In genomic region chr12:77238531-77239389, GRCm38 (mm10) we compare ENCODE assay signal across 8 mouse cellular contexts. TPM values are rescaled to one million over a fixed set of nuclear protein-coding genes. Genes with fewer than 3 reads are reported as not detected.
DNase-seq lines count a peak whose midpoint lies in the region; ATAC-seq and TF ChIP-seq lines count a peak whose summit lies in the region.

No protein-coding gene starts in this region.

- TF ChIP-seq POLR2A in bone marrow macrophage, adult 2 months (IDR thresholded peaks at IDR 0.05; ENCODE audit: borderline replicate concordance, low read depth, low read length), result no peak
- peak; percentile 81; the same call in 1 of the 2 replicates for TF ChIP-seq POLR2A in limb, embryonic 14.5 days (IDR thresholded peaks at IDR 0.05; ENCODE audit: borderline replicate concordance, extremely low read depth, insufficient read depth, insufficient read length)
- peak; percentile 72 for TF ChIP-seq POLR2A in spleen, adult 2 months (IDR thresholded peaks at IDR 0.05; ENCODE audit: low read depth, low read length)

- H3K27ac ChIP-seq in bone marrow macrophage, adult 2 months (ENCODE audit: insufficient read depth, low read depth, low read length), result peak overlapping the region; percentile 45
- peak overlapping the region; percentile 94 for H3K27ac ChIP-seq in embryonic facial prominence, embryonic 15.5 days (replicated peaks)
- H3K27ac ChIP-seq in heart, embryonic 10.5 days, result peak overlapping the region; percentile 95
- H3K27ac ChIP-seq in kidney, embryonic 14.5 days (ENCODE audit: low read depth, low read length), result peak overlapping the region; percentile 80
- peak overlapping the region; percentile 91 for H3K27ac ChIP-seq in limb, embryonic 14.5 days (replicated peaks; ENCODE audit: low read depth, low read length)
- peak overlapping the region; percentile 98 for H3K27ac ChIP-seq in midbrain, embryonic 16.5 days (ENCODE audit: low read length)
- peak overlapping the region; percentile 79 for H3K27ac ChIP-seq in spleen, adult 2 months (ENCODE audit: insufficient read depth, low read length)

- 2% methylated on average over 100 of the region's 120 CpGs for WGBS in embryonic facial prominence, embryonic 15.5 days
- under 1% methylated on average over 115 of the region's 120 CpGs for WGBS in heart, embryonic 10.5 days
- under 1% methylated on average over 83 of the region's 120 CpGs for WGBS in kidney, embryonic 14.5 days
- WGBS in limb, embryonic 14.5 days, result under 1% methylated on average over 56 of the region's 120 CpGs
- WGBS in midbrain, embryonic 16.5 days, result under 1% methylated on average over 84 of the region's 120 CpGs
- WGBS in spleen, adult 2 months, result 2% methylated on average over 88 of the region's 120 CpGs

- H3K9me3 ChIP-seq in embryonic facial prominence, embryonic 15.5 days (replicated peaks), result no peaks in the 10 kb centered on the region
- no peaks in the 10 kb centered on the region for H3K9me3 ChIP-seq in heart, embryonic 10.5 days
- H3K9me3 ChIP-seq in kidney, embryonic 14.5 days (ENCODE audit: control insufficient read depth, low read length), result no peaks in the 10 kb centered on the region
- no peaks in the 10 kb centered on the region for H3K9me3 ChIP-seq in limb, embryonic 14.5 days (ENCODE audit: control insufficient read depth, low read length)
- H3K9me3 ChIP-seq in midbrain, embryonic 16.5 days (replicated peaks; ENCODE audit: control insufficient read depth, low read length, poor library complexity, severe bottlenecking), result no peaks in the 10 kb centered on the region

- ATAC-seq in embryonic facial prominence, embryonic 15.5 days (ENCODE audit: insufficient number of reproducible peaks, low FRiP score, low TSS enrichment, low read depth), result peak; percentile 97
- peak; percentile 98 for ATAC-seq in kidney, embryonic 14.5 days (ENCODE audit: low FRiP score, low TSS enrichment)
- peak; percentile 95 for ATAC-seq in limb, embryonic 14.5 days (ENCODE audit: low FRiP score, low read depth)
- peak; percentile 98 for ATAC-seq in midbrain, embryonic 16.5 days

- no peaks in the 10 kb centered on the region for H3K4me1 ChIP-seq in bone marrow macrophage, adult 2 months (ENCODE audit: control insufficient read depth, insufficient read depth, low read length)
- H3K4me1 ChIP-seq in embryonic facial prominence, embryonic 15.5 days, result peaks cover 10% of the 10 kb centered on the region
- no peaks in the 10 kb centered on the region for H3K4me1 ChIP-seq in heart, embryonic 10.5 days
- H3K4me1 ChIP-seq in kidney, embryonic 14.5 days (ENCODE audit: control insufficient read depth, insufficient read depth, low read length), result 0 out of 2 replicates have a peak, but pooled peaks cover 4% of the 10 kb centered on the region
- H3K4me1 ChIP-seq in limb, embryonic 14.5 days (ENCODE audit: control insufficient read depth, insufficient read depth, low read length), result peaks cover 5% of the 10 kb centered on the region
- peaks cover 9% of the 10 kb centered on the region for H3K4me1 ChIP-seq in midbrain, embryonic 16.5 days (ENCODE audit: control insufficient read depth, insufficient read depth, low read length)
- H3K4me1 ChIP-seq in spleen, adult 2 months (ENCODE audit: control insufficient read depth, insufficient read depth, insufficient read length), result peaks cover 3% of the 10 kb centered on the region; the same call in 1 of the 2 replicates

- DNase-seq in B cell, adult 2 months, result peak; percentile 83 to 87
- DNase-seq in heart, embryonic 10.5 days (ENCODE audit: low spot score), result peak; percentile 92
- peak; percentile 93 for DNase-seq in limb, embryonic 14.5 days (ENCODE audit: low spot score)
- peak; percentile 73 to 86 for DNase-seq in spleen, adult 2 months (ENCODE audit: low read depth in 1 of 2, low spot score in 2 of 2)

- no peak for TF ChIP-seq CTCF in bone marrow macrophage, adult 2 months (IDR thresholded peaks at IDR 0.05; ENCODE audit: low read depth, low read length)
- peak; percentile 15; the same call in 1 of the 2 replicates for TF ChIP-seq CTCF in spleen, adult 2 months (IDR thresholded peaks at IDR 0.05; ENCODE audit: extremely low read depth, insufficient read depth, insufficient read length, insufficient replicate concordance)

- no peaks in the 10 kb centered on the region for H3K36me3 ChIP-seq in embryonic facial prominence, embryonic 15.5 days
- no peaks in the 10 kb centered on the region for H3K36me3 ChIP-seq in heart, embryonic 10.5 days
- H3K36me3 ChIP-seq in kidney, embryonic 14.5 days (ENCODE audit: control insufficient read depth, insufficient read depth, low read length), result no peaks in the 10 kb centered on the region
- H3K36me3 ChIP-seq in limb, embryonic 14.5 days (ENCODE audit: control insufficient read depth, insufficient read depth, low read length), result no peaks in the 10 kb centered on the region
- no peaks in the 10 kb centered on the region for H3K36me3 ChIP-seq in midbrain, embryonic 16.5 days (ENCODE audit: control insufficient read depth, insufficient read depth, low read length)
- no peaks in the 10 kb centered on the region for H3K36me3 ChIP-seq in spleen, adult 2 months (ENCODE audit: control insufficient read depth, insufficient read depth, low read length)

- peak overlapping the region; percentile 93 for H3K4me2 ChIP-seq in embryonic facial prominence, embryonic 15.5 days (replicated peaks)
- H3K4me2 ChIP-seq in kidney, embryonic 14.5 days (replicated peaks; ENCODE audit: low read depth, low read length), result peak overlapping the region; percentile 83
- H3K4me2 ChIP-seq in limb, embryonic 14.5 days (replicated peaks; ENCODE audit: low read depth, low read length, severe bottlenecking), result peak overlapping the region; percentile 76
- H3K4me2 ChIP-seq in midbrain, embryonic 16.5 days (ENCODE audit: low read length), result peak overlapping the region; percentile 64

- no peaks in the 10 kb centered on the region for H3K27me3 ChIP-seq in embryonic facial prominence, embryonic 15.5 days
- no peaks in the 10 kb centered on the region for H3K27me3 ChIP-seq in heart, embryonic 10.5 days (ENCODE audit: insufficient read depth, poor library complexity, severe bottlenecking)
- H3K27me3 ChIP-seq in kidney, embryonic 14.5 days (ENCODE audit: control insufficient read depth, insufficient read depth, low read length), result no peaks in the 10 kb centered on the region
- H3K27me3 ChIP-seq in limb, embryonic 14.5 days (ENCODE audit: control insufficient read depth, insufficient read depth, low read length), result no peaks in the 10 kb centered on the region
- H3K27me3 ChIP-seq in midbrain, embryonic 16.5 days (ENCODE audit: control insufficient read depth, insufficient read depth, low read depth, low read length), result no peaks in the 10 kb centered on the region
- H3K27me3 ChIP-seq in spleen, adult 2 months (ENCODE audit: control insufficient read depth, insufficient read depth, low read length), result no peaks in the 10 kb centered on the region

- H3K9ac ChIP-seq in embryonic facial prominence, embryonic 15.5 days, result peak overlapping the region; percentile 76
- peak overlapping the region; percentile 86 for H3K9ac ChIP-seq in kidney, embryonic 14.5 days (ENCODE audit: low read depth, low read length)
- peak overlapping the region; percentile 88 for H3K9ac ChIP-seq in limb, embryonic 14.5 days (ENCODE audit: low read depth, low read length, severe bottlenecking)
- H3K9ac ChIP-seq in midbrain, embryonic 16.5 days (ENCODE audit: low read depth, low read length), result peak overlapping the region; percentile 76

- peak overlapping the region; percentile 87 for H3K4me3 ChIP-seq in bone marrow macrophage, adult 2 months (ENCODE audit: insufficient read depth, low read length)
- H3K4me3 ChIP-seq in embryonic facial prominence, embryonic 15.5 days (replicated peaks), result peak overlapping the region; percentile 89
- H3K4me3 ChIP-seq in heart, embryonic 10.5 days, result peak overlapping the region; percentile 83
- H3K4me3 ChIP-seq in kidney, embryonic 14.5 days (ENCODE audit: low read length), result peak overlapping the region; percentile 75
- peak overlapping the region; percentile 86 for H3K4me3 ChIP-seq in limb, embryonic 14.5 days (replicated peaks; ENCODE audit: low read length)
- H3K4me3 ChIP-seq in midbrain, embryonic 16.5 days (ENCODE audit: low read depth, low read length), result peak overlapping the region; percentile 89
- peak overlapping the region; percentile 91 for H3K4me3 ChIP-seq in spleen, adult 2 months (ENCODE audit: extremely low read depth, insufficient read depth, insufficient read length)

RNA-seq across cellular contexts. Expression of gene Fut8, which starts 0.8 kb away (rescaled TPM):
- 19.2 and 19.5 TPM in 2 replicates for polyA plus RNA-seq in bone marrow macrophage, adult 2 months (2012; ENCODE audit: insufficient read depth, insufficient read length, missing spikeins)
- 23.4 and 23.8 TPM in 2 replicates for polyA plus RNA-seq in embryonic facial prominence, embryonic 15.5 days (2015; fragmentation: Nextera tagmentation; extraction: Ambion mirVana)
- polyA plus RNA-seq in heart, embryonic 10.5 days (2016; fragmentation: Nextera tagmentation; extraction: Ambion mirVana), result 18.0 and 21.6 TPM in 2 replicates
- 17.2 and 25.7 TPM in 2 replicates for polyA plus RNA-seq in kidney, embryonic 14.5 days (2014; fragmentation: Nextera tagmentation; extraction: Ambion mirVana)
- 12.4 and 14.0 TPM in 2 replicates for polyA plus RNA-seq in limb, embryonic 14.5 days (2012; rRNA removed)
- 27.6 and 27.8 TPM in 2 replicates for polyA plus RNA-seq in limb, embryonic 14.5 days (2014; fragmentation: Nextera tagmentation; extraction: Ambion mirVana)
- 68.8 and 69.5 TPM in 2 replicates for polyA plus RNA-seq in midbrain, embryonic 16.5 days (2015; fragmentation: Nextera tagmentation; extraction: Ambion mirVana)
- polyA plus RNA-seq in spleen, adult 2 months (2012; rRNA removed), result 4.0 and 4.2 TPM in 2 replicates

Comparison
In these comparisons a context has a peak if more than half of its experiments do, and no peak if none do; other contexts are left out.
1. Peak in every context shown above with its lines: DNase-seq, ATAC-seq, H3K4me3 ChIP-seq and H3K27ac ChIP-seq.
2. H3K27ac ChIP-seq: peak in every context shown above with its lines; median percentile 98 in midbrain, embryonic 16.5 days; 95 in heart, embryonic 10.5 days; 94 in embryonic facial prominence, embryonic 15.5 days; 91 in limb, embryonic 14.5 days; 80 in kidney, embryonic 14.5 days; 79 in spleen, adult 2 months; 45 in bone marrow macrophage, adult 2 months.